ENCODE assay signal across 1 mouse cellular context in genomic region chr1:172513525-172514212, GRCm38 (mm10).
A peak's percentile ranks its signal among the peaks of the same experiment; 100 is the strongest.
TF ChIP-seq lines count a peak whose summit lies in the region.

No protein-coding gene starts in this region.

TF ChIP-seq in CH12.LX, 34 proteins besides CTCF, POLR2A, EP300 and RAD21 (continued from another document):
- no peak for TF ChIP-seq TCF12 (IDR thresholded peaks at IDR 0.05; ENCODE audit: low read depth, low read length)
- no peak for TF ChIP-seq JUN (IDR thresholded peaks at IDR 0.05; ENCODE audit: insufficient read depth, low read depth, low read length)
- 0 out of 2 replicates have a peak, but pooled peaks have one; percentile 37 for TF ChIP-seq POLR2AphosphoS2 (IDR thresholded peaks at IDR 0.05; ENCODE audit: low read depth, low read length)
- TF ChIP-seq TBP (conservative IDR thresholded peaks at IDR 0.05; ENCODE audit: low read depth, low read length) = 0 out of 2 replicates have a peak, but pooled peaks have one; percentile 11
- no peak for TF ChIP-seq E2F4 (IDR thresholded peaks at IDR 0.05; ENCODE audit: insufficient replicate concordance, low read depth, low read length)
